Mouse (Mus musculus): ENCODE data around the gene Rrp8.

The Rrp8 gene

DNA sequence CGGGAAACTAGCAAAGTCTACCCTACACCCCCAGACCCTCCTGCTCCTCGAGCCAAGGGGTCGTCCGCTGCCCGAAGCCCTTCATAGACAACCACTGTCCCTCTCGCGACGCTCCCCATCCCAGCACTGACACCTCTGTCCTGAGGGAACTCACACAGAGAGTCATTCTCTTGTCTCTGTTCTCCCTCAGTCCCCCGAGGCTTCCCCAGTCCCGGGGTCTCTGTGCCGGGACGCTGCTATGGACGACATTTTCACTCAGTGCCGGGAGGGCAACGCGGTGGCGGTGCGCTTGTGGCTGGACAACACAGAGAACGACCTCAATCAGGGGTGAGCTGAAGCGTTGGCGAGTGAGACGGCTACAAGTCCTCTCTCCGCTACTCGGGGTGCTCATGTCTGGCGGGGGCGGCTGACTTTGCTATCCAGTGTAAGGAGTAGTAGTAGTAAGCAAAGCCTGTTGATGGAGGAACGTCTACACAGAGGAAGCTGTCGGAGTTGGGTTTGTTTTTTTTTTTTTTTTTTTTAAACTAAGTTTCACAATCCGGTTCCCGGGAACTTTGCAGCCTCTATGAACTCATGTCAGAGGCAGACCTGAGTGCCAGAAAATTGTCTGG, at the start of gene Rrp8:
TSS of gene Rrp8 (minus strand) at position 475 of the 611 bp plus-strand sequence.
- DNase-seq (ENCODE audit: low read depth), result peak; percentile 67

DNA sequence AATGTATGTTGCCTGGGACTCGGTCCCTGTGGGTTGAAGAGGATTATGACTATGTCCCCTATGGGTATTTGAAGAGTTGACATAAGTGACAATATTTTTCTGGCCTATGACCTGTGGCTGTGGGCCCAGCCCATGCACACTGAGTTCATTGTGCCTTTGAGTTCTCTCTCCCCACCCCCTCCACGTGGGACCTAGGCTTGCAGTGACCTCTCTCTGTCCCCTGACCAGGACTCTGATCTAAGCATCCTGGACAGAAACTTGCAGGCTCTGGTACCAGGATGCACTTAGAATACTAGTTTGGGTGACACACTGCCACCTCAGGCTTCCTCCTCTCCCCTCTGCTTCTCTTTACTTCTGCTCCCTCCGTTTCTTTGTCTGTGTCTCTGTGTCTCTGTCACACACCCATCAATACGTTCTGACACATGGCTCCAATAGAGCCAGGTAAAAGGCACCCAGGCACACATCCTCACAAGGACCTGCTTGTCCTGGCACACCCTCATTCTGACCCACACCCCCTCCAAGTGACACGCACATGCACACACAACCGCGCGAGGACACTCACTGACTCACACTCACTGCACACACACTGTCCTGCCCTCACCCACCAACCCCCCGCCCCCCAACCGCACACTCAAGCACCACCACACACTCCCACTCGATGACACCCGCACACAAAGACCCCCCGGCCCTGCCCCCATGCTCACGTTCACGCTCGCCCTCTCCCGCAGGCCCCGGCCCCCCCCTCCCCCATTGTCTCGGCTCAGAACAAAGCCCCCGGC, 49.5 kb upstream of the Rrp8 start:
- DNase-seq (ENCODE audit: low read depth), result no peak

DNA sequence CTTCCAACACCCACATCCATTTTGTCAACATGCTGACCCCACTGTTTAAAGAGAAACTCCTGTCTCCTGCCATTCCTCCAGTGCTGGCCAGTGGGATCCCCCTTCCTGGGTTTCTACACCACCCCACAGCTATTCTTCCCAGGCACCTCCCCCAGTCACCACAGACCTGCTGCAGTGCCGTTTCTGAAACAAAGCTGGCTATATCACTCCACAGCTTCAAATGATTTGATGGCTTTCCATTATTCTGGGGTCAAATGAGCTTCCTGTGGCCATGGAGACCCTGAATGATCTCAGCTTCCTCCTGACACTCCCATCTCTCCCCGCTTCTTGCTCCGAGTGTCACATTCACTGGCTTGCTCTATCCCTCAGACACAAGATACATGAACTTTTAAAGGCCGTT, 47.4 kb upstream of the Rrp8 start:
- DNase-seq (ENCODE audit: low read depth), result no peak

- peak; percentile 47 for DNase-seq (ENCODE audit: low read depth)
These were observed 46.7 kb upstream of the Rrp8 start for GRCm38 (mm10) chr7:105783861-105784260.

GRCm38 (mm10) chr7:105778553-105779265, 41.5 kb upstream of the Rrp8 start:
- DNase-seq (ENCODE audit: low read depth), result peak; percentile 83

- peak; percentile 91 for DNase-seq (ENCODE audit: low read depth)
These were observed 40.8 kb upstream of the Rrp8 start for GRCm38 (mm10) chr7:105777797-105778552.

DNA sequence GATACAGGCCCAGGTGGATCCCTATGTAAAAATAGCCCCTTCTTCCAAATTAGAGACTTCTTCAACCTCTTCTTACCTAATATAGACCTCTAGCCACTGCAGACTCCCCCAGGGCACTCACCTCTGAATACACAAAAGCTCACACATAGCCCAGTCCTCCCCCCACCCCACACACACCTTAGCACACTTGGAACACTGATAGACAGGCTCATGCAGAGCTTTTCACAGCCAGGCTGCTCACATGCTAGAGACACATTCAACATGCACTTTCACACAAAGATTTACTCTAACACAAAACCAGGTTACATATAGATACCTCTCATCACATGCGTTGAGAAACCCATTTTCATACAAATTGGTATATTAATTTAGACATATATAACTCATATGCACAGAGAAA, 40.1 kb upstream of the Rrp8 start:
- no peak for DNase-seq (ENCODE audit: low read depth)

DNA sequence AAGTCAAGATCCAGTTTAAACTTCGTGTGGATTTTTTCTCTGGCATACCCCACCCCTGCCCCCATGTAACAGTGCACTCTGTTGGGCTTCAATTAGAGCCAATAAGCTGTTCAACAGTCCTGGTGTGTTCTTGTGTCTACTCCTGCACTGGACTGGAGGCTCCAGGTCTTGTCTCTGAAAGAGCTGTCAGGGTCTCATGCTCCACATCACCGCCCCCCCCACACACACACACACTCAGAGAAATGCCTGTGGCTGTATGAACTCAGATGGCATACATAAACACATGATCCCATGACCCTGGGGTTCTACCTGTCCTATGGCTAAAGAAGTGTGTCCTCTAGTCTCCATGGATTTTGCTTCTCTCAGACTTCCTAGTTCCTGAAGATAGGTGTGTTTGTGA, 38.8 kb upstream of the Rrp8 start:
- no peak for DNase-seq (ENCODE audit: low read depth)

DNA sequence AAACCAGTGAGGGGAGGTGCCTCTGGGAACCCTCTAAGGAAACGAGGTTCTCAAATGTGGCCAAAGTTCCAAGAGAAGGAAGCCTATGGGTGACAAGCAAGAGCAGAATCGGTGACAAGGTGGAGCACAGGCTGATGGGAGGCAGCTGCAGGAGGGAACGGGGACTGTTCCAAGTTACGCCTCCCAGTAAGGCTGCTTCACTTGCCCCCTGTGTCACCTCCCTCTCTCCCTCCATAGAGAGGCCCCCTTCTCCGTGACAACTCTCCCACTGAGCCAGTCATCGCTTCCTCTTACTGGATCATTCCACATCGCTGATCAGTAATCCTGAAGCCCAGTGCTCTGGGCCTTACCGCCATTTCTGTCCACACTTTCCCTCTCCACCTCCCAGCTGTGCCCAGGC, 37.5 kb upstream of the Rrp8 start:
- DNase-seq (ENCODE audit: low read depth), result no peak

DNA sequence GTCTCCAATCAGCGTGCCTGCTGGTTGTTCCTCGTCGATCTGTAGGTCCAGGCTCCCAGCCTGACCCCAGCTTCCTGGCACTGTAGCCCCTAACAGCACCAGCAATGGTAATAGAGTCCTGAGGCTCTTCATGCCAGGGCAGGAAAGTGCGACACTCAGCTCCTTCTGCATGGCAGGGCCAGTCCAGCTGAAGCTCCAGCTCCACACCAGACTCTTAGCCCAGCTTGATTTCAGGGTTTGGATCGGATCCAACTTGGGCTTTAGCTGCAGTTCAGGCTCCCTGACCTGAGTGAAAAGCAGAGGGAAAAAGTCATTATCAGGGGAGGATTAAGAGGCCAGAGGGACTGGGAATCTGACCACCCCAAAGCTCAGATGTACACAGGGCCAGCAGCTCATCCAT, 35.9 kb upstream of the Rrp8 start:
- no peak for DNase-seq (ENCODE audit: low read depth)

- no peak for DNase-seq (ENCODE audit: low read depth)
These were observed 35.1 kb upstream of the Rrp8 start for GRCm38 (mm10) chr7:105772331-105772730.

DNA sequence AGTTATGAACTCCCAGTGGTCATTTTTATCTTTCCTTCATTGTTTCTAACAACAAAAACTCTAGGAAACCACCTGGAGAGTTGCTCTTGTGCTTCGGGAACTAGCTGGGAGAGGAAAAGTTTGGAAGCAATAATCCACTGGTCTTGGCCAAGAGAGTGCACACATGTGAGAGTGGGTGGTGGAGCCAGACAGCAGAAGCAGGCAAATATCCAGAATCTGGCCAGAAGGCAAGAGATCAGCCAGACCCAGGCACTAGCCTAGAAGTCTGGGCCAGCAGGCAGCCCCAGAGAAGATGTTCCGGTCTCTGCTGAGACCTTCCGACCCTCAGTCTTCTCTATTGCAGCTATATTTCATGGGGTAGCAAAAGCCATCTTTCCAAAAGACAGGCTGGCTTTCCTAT, 32.8 kb upstream of the Rrp8 start:
- peak; percentile 33 for DNase-seq (ENCODE audit: low read depth)

- DNase-seq (ENCODE audit: low read depth), result no peak
These were observed 30.6 kb upstream of the Rrp8 start for GRCm38 (mm10) chr7:105767729-105768165.

- no peak for DNase-seq (ENCODE audit: low read depth)
These were observed 27.1 kb upstream of the Rrp8 start for GRCm38 (mm10) chr7:105764331-105764730.

GRCm38 (mm10) chr7:105762517-105763270, 25.5 kb upstream of the Rrp8 start:
- DNase-seq (ENCODE audit: low read depth), result no peak

GRCm38 (mm10) chr7:105761813-105762484, 24.8 kb upstream of the Rrp8 start:
- no peak for DNase-seq (ENCODE audit: low read depth)

DNA sequence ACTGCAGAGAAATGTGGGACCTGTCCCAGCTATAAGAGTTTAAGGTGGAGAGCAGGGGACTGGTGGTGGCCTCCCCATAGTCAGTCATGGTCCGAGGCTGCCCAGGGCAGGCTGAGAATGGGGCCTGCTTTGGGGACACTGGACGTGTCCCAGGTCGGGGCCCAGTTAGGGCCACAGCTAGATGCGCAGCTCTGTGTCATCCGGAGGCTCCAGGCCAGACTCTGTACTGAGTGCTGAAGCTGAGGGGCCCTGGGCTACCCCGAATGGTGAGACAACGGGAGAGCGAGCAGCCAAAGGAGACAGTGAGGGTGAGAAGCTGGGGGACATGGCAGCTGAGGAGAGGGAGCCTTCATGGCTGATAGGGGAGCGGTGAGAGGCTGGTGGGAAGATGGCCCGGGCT, 16.1 kb upstream of the Rrp8 start:
- no peak for DNase-seq (ENCODE audit: low read depth)

GRCm38 (mm10) chr7:105752716-105753115, 15.5 kb upstream of the Rrp8 start:
- DNase-seq (ENCODE audit: low read depth), result no peak

DNA sequence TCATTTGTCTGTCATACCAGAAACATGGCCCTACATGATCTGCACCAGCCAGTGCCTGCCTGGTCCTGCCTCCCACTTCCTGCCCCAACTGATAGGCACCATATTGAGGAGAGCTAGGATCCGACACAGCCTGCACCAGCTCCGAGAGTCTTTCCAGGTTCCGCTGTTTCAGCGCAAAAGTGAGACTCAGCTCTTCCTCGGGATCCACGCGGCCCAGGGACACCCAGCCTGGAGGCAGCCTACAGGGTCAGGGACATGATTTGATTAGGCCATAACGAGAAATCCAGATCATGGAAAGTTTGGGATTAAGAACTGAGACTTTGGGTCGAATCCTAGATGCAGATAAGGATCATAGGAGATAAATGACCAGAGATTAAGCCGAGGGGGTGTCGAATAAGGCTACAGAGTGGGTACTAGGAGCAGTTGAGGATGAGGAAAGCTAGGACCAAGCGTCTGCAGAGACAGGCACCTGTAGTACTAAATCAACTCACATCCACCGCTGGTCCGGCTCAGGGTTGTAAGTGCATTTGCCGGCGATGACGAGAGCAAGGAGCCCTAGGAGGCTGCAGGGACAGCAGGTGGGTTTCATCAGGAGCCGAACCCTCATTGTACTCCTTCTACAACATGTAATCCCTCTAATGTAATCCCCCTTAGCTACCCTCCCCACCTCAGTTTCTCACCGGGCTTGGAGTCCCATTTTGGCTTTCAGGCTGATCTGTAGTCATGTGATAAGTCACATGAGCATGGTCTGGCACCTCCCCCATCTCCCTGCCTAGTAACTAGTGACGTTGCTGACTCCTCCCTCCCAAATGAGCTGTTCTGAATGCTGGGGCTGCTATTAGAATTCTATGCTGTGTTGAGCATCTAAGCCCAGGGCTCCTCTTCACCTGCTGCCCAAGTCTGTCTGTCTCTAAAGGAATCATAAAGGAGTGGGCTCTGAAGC, 14.6 kb upstream of the Rrp8 start, which contains the start of gene Tpp1:
TSS of gene Tpp1 (minus strand) at position 745 of the 943 bp plus-strand sequence.
- peak; percentile 94 for DNase-seq (ENCODE audit: low read depth)

DNA sequence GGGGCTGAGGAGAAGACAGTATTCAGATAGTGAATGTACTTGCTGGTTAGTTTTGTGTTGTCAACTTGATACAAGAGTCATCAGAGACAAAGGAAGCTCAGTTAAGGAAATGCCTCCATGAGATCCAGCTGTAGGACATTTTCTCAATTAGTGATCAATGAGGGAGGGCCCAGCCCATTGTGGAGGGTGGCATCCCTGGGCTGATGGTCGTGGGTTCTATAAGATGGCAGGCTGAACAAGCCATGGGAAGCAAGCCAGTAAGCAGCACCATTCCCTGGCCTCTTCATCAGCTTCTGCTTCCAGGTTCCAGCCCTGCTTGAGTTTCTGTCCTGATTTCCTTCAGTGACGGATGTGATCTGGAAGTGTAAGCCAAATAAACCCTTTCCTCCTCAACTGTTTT, 10.6 kb upstream of the Rrp8 start:
- no peak for DNase-seq (ENCODE audit: low read depth)

Data from NIH3T3 (cell line).